Mouse (Mus musculus) embryonic stem cell, embryonic (primary cell): ENCODE results near the gene 2210408I21Rik.
"Not testable (repeated sequence)": the region's sequence is repeated elsewhere in the genome, so short reads cannot be mapped to it uniquely, and the experiment has no call there.

Experiments
- CTCF ChIA-PET, 4 experiments: fragments of 300-600 bp in 2 of 4; fragments of 350-600 bp in 2 of 4; sonication (Branson Sonifier 250); formaldehyde crosslinking; loops; one replicate each; lab custom pipeline; 2022; ENCODE audit warnings: inconsistent platforms in 2 of 4; lab: Charles Lee
- POLR2A ChIA-PET, 4 experiments: fragments of 300-600 bp in 2 of 4; fragments of 350-600 bp in 2 of 4; sonication (Branson Sonifier 250); formaldehyde crosslinking; loops; one replicate each; lab custom pipeline; 2022; ENCODE audit warnings: antibody characterized with exemption in 4 of 4, inconsistent platforms in 1 of 4; lab: Charles Lee

2210408I21Rik gene

GRCm38 (mm10) chr13:77134931-77135620 is at the start of gene 2210408I21Rik, which contains the start of gene Slf1:
2210408I21Rik (plus strand) TSS chr13:77135540.
Slf1 (minus strand) TSS chr13:77135473.
- POLR2A ChIA-PET = interaction anchor here in 3 of 4 experiments (0.6 to 1.6 kb wide), 7 partner anchors 9 to 321 kb away, joined by 3 to 4 read pairs (median 3); no protein-coding TSS in a partner anchor

GRCm38 (mm10) chr13:77092876-77093275 is 42.5 kb upstream of the 2210408I21Rik start:
- POLR2A ChIA-PET, CTCF ChIA-PET: not testable (repeated sequence)

More at GRCm38 (mm10) chr13:77134931-77135620, at the start of gene 2210408I21Rik, which contains the start of gene Slf1:
- CTCF ChIA-PET = interaction anchor here in 1 of 4 experiments (0.8 kb wide), 1 partner anchor 714 kb away, joined by 3 read pairs; no protein-coding TSS in a partner anchor

- ChIA-PET CTCF (no interaction called here), POLR2A (no interaction called here)
Measured at GRCm38 (mm10) chr13:77107734-77108133, 27.6 kb upstream of the 2210408I21Rik start.

GRCm38 (mm10) chr13:77118695-77119094 is 16.6 kb upstream of the 2210408I21Rik start:
- POLR2A ChIA-PET = interaction anchor here in 1 of 4 experiments (0.6 kb wide), 1 partner anchor 10 kb away, joined by 3 read pairs; no protein-coding TSS in a partner anchor
- CTCF ChIA-PET = no interaction called here

- CTCF ChIA-PET = no interaction called here
- POLR2A ChIA-PET = interaction anchor here in 2 of 4 experiments (0.6 to 1.5 kb wide), 3 partner anchors 9 to 64 kb away, joined by 3 to 4 read pairs (median 3); no protein-coding TSS in a partner anchor
Measured at GRCm38 (mm10) chr13:77125159-77125558, 10.2 kb upstream of the 2210408I21Rik start.

- ChIA-PET POLR2A (no interaction called here), CTCF (no interaction called here)
Measured at GRCm38 (mm10) chr13:77128240-77128639, 7.1 kb upstream of the 2210408I21Rik start.

- POLR2A ChIA-PET = no interaction called here
- CTCF ChIA-PET = no interaction called here
Measured at GRCm38 (mm10) chr13:77131132-77131531, 4.2 kb upstream of the 2210408I21Rik start.

GRCm38 (mm10) chr13:77135621-77135981 is 261 bp downstream of the 2210408I21Rik start:
- POLR2A ChIA-PET = interaction anchor here in 1 of 4 experiments (1.4 to 1.6 kb wide), 2 partner anchors 19 to 24 kb away, joined by 3 to 4 read pairs; no protein-coding TSS in a partner anchor
- CTCF ChIA-PET = interaction anchor here in 2 of 4 experiments (0.5 to 0.8 kb wide), 2 partner anchors 714 to 1126 kb away, joined by 3 read pairs; no protein-coding TSS in a partner anchor

GRCm38 (mm10) chr13:77140890-77141289 is 5.5 kb downstream of the 2210408I21Rik start:
- CTCF ChIA-PET = no interaction called here
- POLR2A ChIA-PET = no interaction called here

GRCm38 (mm10) chr13:77177931-77178330 is 42.6 kb downstream of the 2210408I21Rik start:
- ChIA-PET CTCF (no interaction called here), POLR2A (no interaction called here)

- ChIA-PET POLR2A (no interaction called here), CTCF (no interaction called here)
Measured at GRCm38 (mm10) chr13:77190606-77191005, 55.3 kb downstream of the 2210408I21Rik start.

- POLR2A ChIA-PET = no interaction called here
- CTCF ChIA-PET = no interaction called here
Measured at GRCm38 (mm10) chr13:77192201-77192600, 56.9 kb downstream of the 2210408I21Rik start.

- ChIA-PET CTCF (no interaction called here), POLR2A (no interaction called here)
Measured at GRCm38 (mm10) chr13:77208764-77209418, 73.6 kb downstream of the 2210408I21Rik start.

GRCm38 (mm10) chr13:77213196-77213595 is 77.9 kb downstream of the 2210408I21Rik start:
- CTCF ChIA-PET = no interaction called here

GRCm38 (mm10) chr13:77215460-77215859 is 80.1 kb downstream of the 2210408I21Rik start:
- ChIA-PET POLR2A (no interaction called here), CTCF (no interaction called here)

More at GRCm38 (mm10) chr13:77213196-77213595, 77.9 kb downstream of the 2210408I21Rik start:
- POLR2A ChIA-PET = no interaction called here

- CTCF ChIA-PET = no interaction called here
- POLR2A ChIA-PET = no interaction called here
Measured at GRCm38 (mm10) chr13:77217672-77218280, 82.4 kb downstream of the 2210408I21Rik start.

GRCm38 (mm10) chr13:77221072-77221471 is 85.7 kb downstream of the 2210408I21Rik start:
- POLR2A ChIA-PET = no interaction called here
- CTCF ChIA-PET = no interaction called here

- CTCF ChIA-PET = no interaction called here
- POLR2A ChIA-PET = interaction anchor here in 1 of 4 experiments (0.7 kb wide), 1 partner anchor 21 kb away, joined by 3 read pairs; no protein-coding TSS in a partner anchor
Measured at GRCm38 (mm10) chr13:77256541-77256940, 121.2 kb downstream of the 2210408I21Rik start.

- POLR2A ChIA-PET = no interaction called here
- CTCF ChIA-PET = no interaction called here
Measured at GRCm38 (mm10) chr13:77262715-77263338, 127.5 kb downstream of the 2210408I21Rik start.
